Mouse (Mus musculus) ES-E14 (cell line): ENCODE measurements at regions not wholly inside any gene's neighbourhood (a gene's known extent, or its start where the extent isn't known, plus 50 kb on each side); places are given as distances from the start of the nearest gene placed in this dataset.

Experiments used
- HCFC1 ChIP-seq: IDR thresholded peaks from 2 replicates; pipeline ENCODE4 v1.6.1; 2012; ENCODE audit warnings: low read length, inconsistent platforms, borderline replicate concordance; ENCODE audit not compliant: insufficient read depth
- ZC3H11A ChIP-seq: IDR thresholded peaks from 2 replicates; pipeline ENCODE4 v1.6.1; 2012; ENCODE audit warnings: low read depth, mild to moderate bottlenecking, inconsistent platforms, low read length, borderline replicate concordance
- ZNF384 ChIP-seq: IDR thresholded peaks from 2 replicates; pipeline ENCODE4 v1.6.1; 2012; ENCODE audit warnings: low read depth, low read length, inconsistent platforms

DNA sequence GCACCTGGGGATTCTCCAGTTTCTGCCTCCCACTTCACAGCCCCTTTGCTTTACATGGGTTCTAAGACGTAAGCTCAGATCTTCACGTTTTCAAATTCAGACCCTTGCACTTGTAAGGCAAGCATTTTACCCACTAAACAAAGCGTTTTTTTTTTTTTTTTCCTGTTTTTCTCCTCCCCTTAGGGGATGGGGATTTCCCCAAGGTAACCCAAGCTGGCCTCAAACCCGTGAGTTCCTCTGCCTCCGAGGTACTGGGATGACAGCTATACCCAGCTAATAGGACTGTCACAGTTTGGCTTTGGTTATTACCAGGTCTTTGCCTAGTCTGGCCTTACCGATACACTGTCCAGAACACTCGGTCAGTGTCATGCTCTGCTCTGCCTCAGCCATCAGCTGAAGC, 103.5 kb upstream of the Jarid2 start:
- no peak for TF ChIP-seq ZNF384
- no peak for TF ChIP-seq HCFC1
- TF ChIP-seq ZC3H11A: no peak
